Mouse (Mus musculus) forebrain, embryonic 16.5 days (tissue): ENCODE results near the gene Cmip. TPM values are rescaled to one million over a fixed set of nuclear protein-coding genes. Genes with fewer than 3 reads are reported as not detected.

Experiments used
- ATAC-seq: fragments of 200-750 bp; cut with Nextera tagmentation; 2 replicates; pipeline ENCODE4 v1.8.0; 2017; ENCODE audit warnings: mild to moderate bottlenecking, moderate library complexity
- H3K27ac ChIP-seq: fragments of 300-500 bp; sonication (generic); 2 replicates; pipeline ENCODE4 v1.5.1; 2014; ENCODE audit warnings: low read length, control low read depth
- H3K27me3 ChIP-seq: fragments of 300-500 bp; sonication (generic); replicated peaks from 2 replicates; pipeline ENCODE4 v1.6.1; 2014; ENCODE audit warnings: low read length; ENCODE audit not compliant: control insufficient read depth, insufficient read depth
- H3K36me3 ChIP-seq: fragments of 300-500 bp; sonication (generic); 2 replicates; pipeline ENCODE4 v1.6.1; 2014; ENCODE audit not compliant: control insufficient read depth, insufficient read depth
- H3K4me1 ChIP-seq: fragments of 300-500 bp; sonication (generic); replicated peaks from 2 replicates; pipeline ENCODE4 v1.6.1; 2014; ENCODE audit warnings: low read length; ENCODE audit not compliant: control insufficient read depth, insufficient read depth
- H3K4me2 ChIP-seq: fragments of 300-500 bp; sonication (generic); 2 replicates; pipeline ENCODE4 v1.6.1; 2014; ENCODE audit warnings: mild to moderate bottlenecking, low read length, control low read depth
- H3K4me3 ChIP-seq: fragments of 300-500 bp; sonication (generic); replicated peaks from 2 replicates; pipeline ENCODE4 v1.5.1; 2014; ENCODE audit warnings: mild to moderate bottlenecking, low read length, control low read depth
- H3K9ac ChIP-seq: fragments of 300-500 bp; sonication (generic); replicated peaks from 2 replicates; pipeline ENCODE4 v1.6.1; 2014; ENCODE audit warnings: low read depth, low read length, control low read depth
- H3K9me3 ChIP-seq: fragments of 300-500 bp; sonication (generic); 2 replicates; pipeline ENCODE4 v1.6.1; 2016; ENCODE audit warnings: low read length; ENCODE audit not compliant: control insufficient read depth
- WGBS: fragments of 180-500 bp; shearing (Covaris S2); extraction: QIAGEN DNeasy Blood & Tissue Kit; methylation state at CpG from one replicate; pipeline ENCODE4 v1.1.7; 2014; 5-methylcytosine and 5-hydroxymethylcytosine counted together
- microRNA-seq: library from miRNA; unstranded; fragments of <30 nt; microRNA quantifications from one replicate; pipeline ENCODE4, GENCODE M21; 2017
- polyA plus RNA-seq: library from polyadenylated mRNA; unstranded; fragments of >200 nt; fragmentation: Nextera tagmentation; extraction: Ambion mirVana; gene quantifications from 2 replicates; pipeline ENCODE4 v1.2.1, GENCODE M21; 2015

The Cmip gene
- polyA plus RNA-seq, 1 experiment from 2014 or later: 98.1 TPM

GRCm38 (mm10) chr8:117503405-117504069 is 246.7 kb downstream of the Cmip start:
- Histone ChIP-seq H3K36me3 (no peaks in the 10 kb centered on the region), H3K4me2 (no peak overlapping the region), H3K9me3 (no peaks in the 10 kb centered on the region), H3K9ac (no peak overlapping the region), H3K27me3 (peaks cover 7% of the 10 kb centered on the region), H3K27ac (no peak overlapping the region), H3K4me3 (no peak overlapping the region), H3K4me1 (peaks cover 5% of the 10 kb centered on the region)
- ATAC-seq: no peak
- whole genome bisulfite sequencing: 61% methylated on average over 13 of the region's 13 CpGs

- WGBS: 94% methylated on average over 8 of the region's 8 CpGs
These were observed 250.8 kb downstream of the Cmip start for GRCm38 (mm10) chr8:117507703-117508102.

More at GRCm38 (mm10) chr8:117507703-117508102, 250.8 kb downstream of the Cmip start:
- Histone ChIP-seq H3K4me3 (no peak overlapping the region), H3K4me1 (no peaks in the 10 kb centered on the region), H3K9ac (no peak overlapping the region), H3K27me3 (no peaks in the 10 kb centered on the region), H3K9me3 (peaks cover 3% of the 10 kb centered on the region; the same call in 1 of the 2 replicates), H3K27ac (no peak overlapping the region), H3K36me3 (no peaks in the 10 kb centered on the region), H3K4me2 (no peak overlapping the region)
- no peak for ATAC-seq

Small RNAs within 50 kb of the gene (microRNA-seq; reads per million reads assigned to microRNA genes)
- 0.62 reads per million for gene Mir7077
- not detected for gene Mir7078

Other genes with a start within 250 kb of the Cmip start
- not detected in 2 replicates for gene Pkd1l2, start 174.6 kb upstream of the Cmip start, polyA plus RNA-seq
- gene Bco1, start 161.2 kb upstream of the Cmip start, polyA plus RNA-seq: 0.11 TPM in 1 of 2 replicates, not detected in the other
- 3.5 and 3.7 TPM in 2 replicates for gene Gan, start 98.9 kb upstream of the Cmip start, polyA plus RNA-seq
- 0.83 and 0.85 TPM in 2 replicates for gene Plcg2, start 241.2 kb downstream of the Cmip start, polyA plus RNA-seq